Mouse (Mus musculus) embryonic facial prominence, embryonic 11.5 days (tissue): ENCODE measurements around the gene Bmp2. TPM values are rescaled to one million over a fixed set of nuclear protein-coding genes. Genes with fewer than 3 reads are reported as not detected.

Experiments
- ATAC-seq: fragments of 200-750 bp; cut with Nextera tagmentation; replicated peaks from 2 replicates; pipeline ENCODE4 v1.8.0; 2017; ENCODE audit warnings: low read depth; ENCODE audit not compliant: insufficient number of reproducible peaks, low FRiP score, low TSS enrichment
- DNase-seq: peaks from one replicate; pipeline ENCODE4 v3.0.0-alpha.2; 2015; ENCODE audit warnings: low spot score
- H3K27ac ChIP-seq: fragments of 300-500 bp; sonication (generic); replicated peaks from 2 replicates; pipeline ENCODE4 v1.5.1; 2014; ENCODE audit warnings: mild to moderate bottlenecking, low read depth, low read length, control low read depth
- H3K27me3 ChIP-seq: fragments of 300-500 bp; sonication (generic); 2 replicates; pipeline ENCODE4 v1.6.1; 2014; ENCODE audit warnings: mild to moderate bottlenecking, low read length, moderate library complexity, mixed read lengths; ENCODE audit not compliant: control insufficient read depth, insufficient read depth
- H3K36me3 ChIP-seq: fragments of 300-500 bp; sonication (generic); replicated peaks from 2 replicates; pipeline ENCODE4 v1.6.1; 2014; ENCODE audit warnings: low read depth, mild to moderate bottlenecking, low read length, moderate library complexity, mixed read lengths; ENCODE audit not compliant: control insufficient read depth, insufficient read depth
- H3K4me1 ChIP-seq: fragments of 300-500 bp; sonication (generic); 2 replicates; pipeline ENCODE4 v1.6.1; 2014; ENCODE audit warnings: low read length, mixed read lengths; ENCODE audit not compliant: control insufficient read depth, insufficient read depth
- H3K4me2 ChIP-seq: fragments of 300-500 bp; sonication (generic); 2 replicates; pipeline ENCODE4 v1.6.1; 2014; ENCODE audit warnings: low read depth, mild to moderate bottlenecking, control low read depth, low read length, moderate library complexity
- H3K4me3 ChIP-seq: fragments of 300-500 bp; sonication (generic); 2 replicates; pipeline ENCODE4 v1.5.1; 2014; ENCODE audit warnings: low read depth, low read length, control low read depth
- H3K9ac ChIP-seq: fragments of 300-500 bp; sonication (generic); replicated peaks from 2 replicates; pipeline ENCODE4 v1.6.1; 2014; ENCODE audit warnings: mild to moderate bottlenecking, control low read depth, low read length
- H3K9me3 ChIP-seq: fragments of 300-500 bp; sonication (generic); replicated peaks from 2 replicates; pipeline ENCODE4 v1.6.1; 2016; ENCODE audit warnings: mild to moderate bottlenecking, low read length, inconsistent platforms, mixed read lengths; ENCODE audit not compliant: control insufficient read depth
- WGBS: fragments of 180-500 bp; shearing (Covaris S2); extraction: QIAGEN DNeasy Blood & Tissue Kit; methylation state at CpG from one replicate; pipeline ENCODE4 v1.1.7; 2014; 5-methylcytosine and 5-hydroxymethylcytosine counted together
- polyA plus RNA-seq: library from polyadenylated mRNA; unstranded; fragments of >200 nt; fragmentation: Nextera tagmentation; extraction: Ambion mirVana; gene quantifications from 2 replicates; pipeline ENCODE4 v1.2.1, GENCODE M21; 2014

The Bmp2 gene
- polyA plus RNA-seq, result 4.5 and 5.1 TPM in 2 replicates

DNA sequence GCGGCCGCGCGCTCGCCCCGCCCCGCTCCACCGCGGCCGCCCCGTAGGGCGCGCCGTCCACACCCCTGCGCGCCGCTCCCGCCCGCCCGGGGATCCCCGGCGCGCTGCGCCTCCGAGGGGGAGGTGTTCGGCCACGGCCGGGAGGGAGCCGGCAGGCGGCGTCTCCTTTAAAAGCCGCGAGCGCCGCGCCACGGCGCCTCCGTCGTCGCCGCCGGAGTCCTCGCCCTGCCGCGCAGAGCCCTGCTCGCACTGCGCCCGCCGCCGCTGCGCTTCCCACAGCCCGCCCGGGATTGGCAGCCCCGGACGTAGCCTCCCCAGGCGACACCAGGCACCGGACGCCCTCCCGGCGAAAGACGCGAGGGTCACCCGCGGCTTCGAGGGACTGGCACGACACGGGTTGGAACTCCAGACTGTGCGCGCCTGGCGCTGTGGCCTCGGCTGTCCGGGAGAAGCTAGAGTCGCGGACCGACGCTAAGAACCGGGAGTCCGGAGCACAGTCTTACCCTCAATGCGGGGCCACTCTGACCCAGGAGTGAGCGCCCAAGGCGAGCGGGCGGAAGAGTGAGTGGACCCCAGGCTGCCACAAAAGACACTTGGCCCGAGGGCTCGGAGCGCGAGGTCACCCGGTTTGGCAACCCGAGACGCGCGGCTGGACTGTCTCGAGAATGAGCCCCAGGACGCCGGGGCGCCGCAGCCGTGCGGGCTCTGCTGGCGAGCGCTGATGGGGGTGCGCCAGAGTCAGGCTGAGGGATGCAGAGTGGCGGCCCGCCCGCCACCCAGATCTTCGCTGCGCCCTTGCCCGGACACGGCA, at the start of gene Bmp2:
Gene Bmp2, plus strand, starts transcription at position 129 of the 811 bp plus-strand sequence.
- peak within 1 kb of the TSS; percentile 66 for H3K9ac ChIP-seq
- WGBS, result under 1% methylated on average over 93 of the region's 110 CpGs
- DNase-seq (peak; percentile 71), ATAC-seq (peak; percentile 63)
- H3K9me3 ChIP-seq, result no peaks in the 10 kb centered on the region
- peak within 1 kb of the TSS; percentile 93 for H3K4me2 ChIP-seq
- no peak within 1 kb of the TSS for H3K27ac ChIP-seq
- H3K4me3 ChIP-seq, result peak within 1 kb of the TSS; percentile 61
- H3K36me3 ChIP-seq, result no peaks in the 10 kb centered on the region
- H3K4me1 ChIP-seq, result no peaks in the 10 kb centered on the region; the same call in 1 of the 2 replicates
- H3K27me3 ChIP-seq, result peaks cover 20% of the 10 kb centered on the region

DNA sequence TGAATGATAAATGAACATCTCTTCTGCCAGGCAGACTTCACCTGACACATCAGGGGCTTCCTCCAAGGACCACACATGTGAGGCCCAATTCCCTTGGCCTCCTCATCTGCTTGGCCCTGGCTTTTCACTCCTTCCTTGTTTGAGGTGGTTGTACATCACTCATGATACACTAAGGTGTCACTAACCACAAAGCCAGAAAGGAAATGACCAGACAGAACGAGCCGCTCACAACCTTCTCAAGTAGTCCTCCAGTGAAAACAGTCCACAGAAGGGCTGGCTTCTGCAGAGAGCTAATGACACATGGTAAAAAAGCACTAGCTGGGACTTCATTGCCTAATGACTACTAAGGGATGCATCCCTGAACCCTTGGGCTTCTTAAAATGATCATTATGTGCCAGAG, 46.3 kb upstream of the Bmp2 start:
- 84% methylated on average over 2 of the region's 2 CpGs for WGBS
- DNase-seq, result no peak
- ATAC-seq, result no peak
- no peaks in the 10 kb centered on the region for H3K27me3 ChIP-seq
- no peak overlapping the region for H3K9ac ChIP-seq
- no peaks in the 10 kb centered on the region for H3K36me3 ChIP-seq
- no peak overlapping the region for H3K4me2 ChIP-seq
- no peak overlapping the region for H3K27ac ChIP-seq
- H3K4me3 ChIP-seq, result no peak overlapping the region
- no peaks in the 10 kb centered on the region for H3K9me3 ChIP-seq
- H3K4me1 ChIP-seq, result no peaks in the 10 kb centered on the region

DNA sequence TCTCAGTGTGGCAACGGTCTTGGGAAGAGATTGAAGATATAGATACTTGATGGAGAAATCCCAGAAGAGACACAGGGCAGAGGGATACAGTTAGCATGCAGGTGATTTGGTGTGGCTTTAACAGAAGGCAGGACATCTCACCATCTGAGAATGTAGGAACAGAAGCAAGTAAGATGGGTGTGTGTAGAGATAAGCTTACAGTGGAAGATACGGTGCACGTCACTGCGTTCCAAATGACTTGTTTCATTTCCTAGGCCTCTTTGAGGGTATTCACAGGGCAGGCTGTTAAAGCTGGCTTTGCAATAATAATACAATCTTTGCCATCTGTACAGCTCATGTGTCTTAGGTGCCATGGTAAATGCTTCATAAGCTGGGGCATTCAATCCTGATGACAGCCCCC, 44.9 kb upstream of the Bmp2 start:
- WGBS, result 87% methylated on average over 4 of the region's 4 CpGs
- no peak for DNase-seq
- Histone ChIP-seq H3K4me2 (no peak overlapping the region), H3K27ac (no peak overlapping the region), H3K4me3 (no peak overlapping the region), H3K36me3 (no peaks in the 10 kb centered on the region), H3K27me3 (no peaks in the 10 kb centered on the region), H3K9me3 (no peaks in the 10 kb centered on the region), H3K9ac (no peak overlapping the region), H3K4me1 (no peaks in the 10 kb centered on the region)
- ATAC-seq, result no peak

DNA sequence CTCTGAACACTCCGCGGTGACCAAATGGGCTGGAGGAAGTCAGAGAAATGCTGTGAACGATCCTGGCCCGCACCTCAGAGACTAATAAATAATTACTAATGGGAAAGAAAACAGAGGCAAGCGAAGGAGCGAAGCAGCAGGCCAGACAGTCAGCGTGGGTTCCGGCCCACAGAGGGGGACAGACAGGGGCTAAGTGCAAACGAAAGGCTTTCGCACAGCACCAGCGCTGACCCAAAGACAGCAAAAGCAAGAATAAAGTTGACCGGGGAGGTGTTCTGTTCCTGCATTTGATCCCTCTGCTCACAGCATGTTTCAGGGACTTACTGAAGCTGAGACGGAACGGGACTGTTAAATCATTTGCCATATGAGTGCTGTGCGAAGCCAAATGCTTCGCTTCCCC, 42.8 kb upstream of the Bmp2 start:
- 79% methylated on average over 16 of the region's 16 CpGs for WGBS
- DNase-seq (no peak), ATAC-seq (no peak)
- H3K4me1 ChIP-seq, result no peaks in the 10 kb centered on the region
- no peak overlapping the region for H3K9ac ChIP-seq
- H3K27me3 ChIP-seq, result no peaks in the 10 kb centered on the region
- no peak overlapping the region for H3K27ac ChIP-seq
- no peak overlapping the region for H3K4me3 ChIP-seq
- H3K9me3 ChIP-seq, result no peaks in the 10 kb centered on the region
- H3K4me2 ChIP-seq, result no peak overlapping the region
- no peaks in the 10 kb centered on the region for H3K36me3 ChIP-seq

DNA sequence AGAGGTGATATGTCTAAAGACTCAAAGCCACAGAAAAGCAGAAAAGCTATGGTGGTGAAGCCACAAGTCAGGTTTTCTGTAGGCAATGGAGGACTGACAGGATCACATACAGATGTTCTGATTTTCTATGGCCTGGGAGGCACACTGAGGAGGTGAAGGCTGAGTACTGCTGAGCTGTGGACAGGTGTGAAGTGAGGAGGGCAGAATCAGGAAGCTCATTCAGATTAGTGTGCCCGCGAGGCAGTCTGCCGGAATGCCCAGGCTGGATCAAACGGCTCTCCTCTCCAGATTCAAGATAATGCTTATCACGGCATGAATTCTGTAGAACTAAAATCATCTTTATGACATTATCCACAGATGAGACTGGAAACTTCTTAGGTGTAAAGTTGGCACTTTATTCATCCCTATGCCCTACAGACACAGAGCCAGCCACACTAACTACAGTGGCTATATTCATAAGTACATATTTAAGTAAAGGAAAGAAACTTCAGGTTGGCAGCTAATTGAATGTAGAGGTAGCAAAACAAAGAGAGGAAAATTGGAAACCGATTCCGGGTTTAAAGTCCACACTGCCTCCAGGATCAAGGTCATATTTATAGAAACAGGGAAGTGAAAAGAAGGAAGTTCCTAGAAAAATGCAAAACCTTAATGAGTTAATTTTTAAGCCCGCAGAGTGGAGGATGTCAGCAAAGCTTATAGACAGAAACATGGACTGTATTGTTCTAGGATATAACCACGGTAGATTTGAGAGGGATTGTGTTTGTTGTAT, 40.8 kb upstream of the Bmp2 start:
- DNase-seq (no peak), ATAC-seq (no peak)
- H3K27ac ChIP-seq, result no peak overlapping the region
- H3K4me2 ChIP-seq, result no peak overlapping the region
- H3K27me3 ChIP-seq, result no peaks in the 10 kb centered on the region
- H3K9me3 ChIP-seq, result no peaks in the 10 kb centered on the region
- no peak overlapping the region for H3K9ac ChIP-seq
- H3K4me3 ChIP-seq, result no peak overlapping the region
- H3K36me3 ChIP-seq, result no peaks in the 10 kb centered on the region
- no peaks in the 10 kb centered on the region for H3K4me1 ChIP-seq
- 81% methylated on average over 9 of the region's 9 CpGs for WGBS

DNA sequence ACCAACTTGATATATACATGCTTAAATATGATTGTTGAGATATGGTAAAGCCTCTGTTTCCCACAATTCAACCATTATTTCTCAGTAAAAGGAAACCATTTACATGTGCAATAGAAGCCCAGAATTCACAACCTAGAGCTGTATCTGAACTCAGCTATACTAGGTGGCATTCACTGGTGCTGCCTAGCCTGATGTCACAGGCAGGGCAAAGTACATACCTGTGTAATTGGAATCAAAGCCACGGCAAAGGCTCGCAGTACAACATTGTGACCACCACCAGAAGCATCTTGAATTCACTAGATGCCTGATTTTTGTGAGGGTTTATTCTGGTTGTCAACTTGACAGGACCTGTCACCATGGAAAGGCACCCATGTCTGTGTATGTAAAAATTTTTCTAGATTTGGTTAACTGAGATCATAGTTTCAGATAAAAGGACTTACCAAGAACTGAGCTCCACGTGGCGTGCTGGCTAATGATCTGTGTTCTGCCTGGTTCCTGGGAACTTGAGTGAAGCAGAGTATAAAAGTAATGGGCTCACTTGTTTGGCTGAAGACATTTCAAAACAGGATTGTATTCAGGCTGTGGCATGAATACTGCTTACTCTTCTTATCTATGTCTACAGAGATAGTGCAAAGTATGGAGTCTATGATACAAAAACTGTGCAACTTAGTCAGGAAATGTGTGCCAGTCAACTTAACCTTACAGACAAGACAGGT, 35.5 kb upstream of the Bmp2 start:
- H3K36me3 ChIP-seq, result no peaks in the 10 kb centered on the region
- H3K4me2 ChIP-seq, result no peak overlapping the region
- ATAC-seq, result no peak
- WGBS, result 89% methylated on average over 4 of the region's 4 CpGs
- no peak for DNase-seq
- no peaks in the 10 kb centered on the region for H3K4me1 ChIP-seq
- H3K4me3 ChIP-seq, result no peak overlapping the region
- H3K9me3 ChIP-seq, result no peaks in the 10 kb centered on the region
- no peak overlapping the region for H3K9ac ChIP-seq
- H3K27me3 ChIP-seq, result no peaks in the 10 kb centered on the region
- no peak overlapping the region for H3K27ac ChIP-seq

DNA sequence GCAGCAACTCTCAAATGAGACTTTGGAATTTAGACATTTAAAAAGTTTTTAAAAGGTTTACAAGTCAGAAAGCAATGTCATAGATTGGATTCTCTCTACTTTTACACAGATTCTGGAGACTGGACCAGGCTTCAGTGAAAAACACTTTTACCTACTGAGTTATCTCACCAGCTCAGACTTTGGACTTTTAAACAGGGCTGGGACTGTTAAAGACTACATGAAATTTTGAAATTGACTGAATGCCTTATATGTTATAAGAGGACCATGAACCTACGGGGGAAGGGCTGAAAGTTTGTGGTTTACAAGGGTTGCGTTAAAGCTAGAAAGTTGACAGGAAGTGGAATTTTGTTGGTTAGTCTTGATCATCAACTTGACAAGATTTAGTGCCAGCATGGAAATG, 34.1 kb upstream of the Bmp2 start:
- no peak overlapping the region for H3K27ac ChIP-seq
- H3K27me3 ChIP-seq, result no peaks in the 10 kb centered on the region
- no peak overlapping the region for H3K4me3 ChIP-seq
- WGBS, result 91% methylated on average over 2 of the region's 2 CpGs
- no peak overlapping the region for H3K4me2 ChIP-seq
- H3K9ac ChIP-seq, result no peak overlapping the region
- DNase-seq, result no peak
- no peak for ATAC-seq
- no peaks in the 10 kb centered on the region for H3K36me3 ChIP-seq
- no peaks in the 10 kb centered on the region for H3K9me3 ChIP-seq
- no peaks in the 10 kb centered on the region for H3K4me1 ChIP-seq
